Mouse (Mus musculus) heart, embryonic 12.5 days (tissue): Measurements from ENCODE around the gene Borcs6. TPM values are rescaled to one million over a fixed set of nuclear protein-coding genes. Genes with fewer than 3 reads are reported as not detected.
"Not testable (repeated sequence)": the region's sequence is repeated elsewhere in the genome, so short reads cannot be mapped to it uniquely, and the experiment has no call there.

Source experiments
- ATAC-seq: fragments of 200-750 bp; cut with Nextera tagmentation; 2 replicates; pipeline ENCODE4 v1.8.0; 2017; ENCODE audit warnings: moderate TSS enrichment, moderate library complexity; ENCODE audit not compliant: insufficient number of reproducible peaks, low FRiP score
- H3K27ac ChIP-seq: fragments of 300-500 bp; sonication (generic); 2 replicates; pipeline ENCODE4 v1.5.1; 2016; ENCODE audit warnings: mild to moderate bottlenecking, moderate library complexity; ENCODE audit not compliant: poor library complexity, severe bottlenecking
- H3K27me3 ChIP-seq: fragments of 300-500 bp; sonication (generic); replicated peaks from 2 replicates; pipeline ENCODE4 v1.6.1; 2016; ENCODE audit warnings: mild to moderate bottlenecking, moderate library complexity
- H3K36me3 ChIP-seq: fragments of 300-500 bp; sonication (generic); 2 replicates; pipeline ENCODE4 v1.6.1; 2016; ENCODE audit warnings: mild to moderate bottlenecking, moderate library complexity
- H3K4me1 ChIP-seq: fragments of 300-500 bp; sonication (generic); replicated peaks from 2 replicates; pipeline ENCODE4 v1.6.1; 2016; ENCODE audit warnings: mild to moderate bottlenecking
- H3K4me2 ChIP-seq: fragments of 300-500 bp; sonication (generic); 2 replicates; pipeline ENCODE4 v1.6.1; 2016; ENCODE audit warnings: mild to moderate bottlenecking, moderate library complexity
- H3K4me3 ChIP-seq: fragments of 300-500 bp; sonication (generic); 2 replicates; pipeline ENCODE4 v1.5.1; 2016; ENCODE audit warnings: mild to moderate bottlenecking
- H3K9ac ChIP-seq: fragments of 300-500 bp; sonication (generic); 2 replicates; pipeline ENCODE4 v1.6.1; 2016; ENCODE audit warnings: mild to moderate bottlenecking, moderate library complexity
- H3K9me3 ChIP-seq: fragments of 300-500 bp; sonication (generic); replicated peaks from 2 replicates; pipeline ENCODE4 v1.6.1; 2016; ENCODE audit warnings: mild to moderate bottlenecking, moderate library complexity
- WGBS: fragments of 180-500 bp; shearing (Covaris S2); methylation state at CpG from one replicate; pipeline ENCODE4 v1.1.7; 2016; 5-methylcytosine and 5-hydroxymethylcytosine counted together
- polyA plus RNA-seq: library from polyadenylated mRNA; unstranded; fragments of >200 nt; fragmentation: Nextera tagmentation; extraction: Ambion mirVana; gene quantifications from 2 replicates; pipeline ENCODE4 v1.2.1, GENCODE M21; 2016

Gene Borcs6
- polyA plus RNA-seq = 10.7 and 13.6 TPM in 2 replicates

GRCm38 (mm10) chr11:69059357-69059974, at the start of gene Borcs6:
Gene Borcs6 (plus strand): TSS chr11:69059717.
- H3K4me3 ChIP-seq = peak within 1 kb of the TSS; percentile 79
- ATAC-seq = peak; percentile 92
- H3K4me2 ChIP-seq = peak within 1 kb of the TSS; percentile 94
- under 1% methylated on average over 64 of the region's 64 CpGs for WGBS
- H3K27me3 ChIP-seq = no peaks in the 10 kb centered on the region
- H3K4me1 ChIP-seq = peaks cover 24% of the 10 kb centered on the region
- no peaks in the 10 kb centered on the region for H3K9me3 ChIP-seq
- H3K27ac ChIP-seq = peak within 1 kb of the TSS; percentile 95
- H3K9ac ChIP-seq = peak within 1 kb of the TSS; percentile 86
- H3K36me3 ChIP-seq = no peaks in the 10 kb centered on the region

DNA sequence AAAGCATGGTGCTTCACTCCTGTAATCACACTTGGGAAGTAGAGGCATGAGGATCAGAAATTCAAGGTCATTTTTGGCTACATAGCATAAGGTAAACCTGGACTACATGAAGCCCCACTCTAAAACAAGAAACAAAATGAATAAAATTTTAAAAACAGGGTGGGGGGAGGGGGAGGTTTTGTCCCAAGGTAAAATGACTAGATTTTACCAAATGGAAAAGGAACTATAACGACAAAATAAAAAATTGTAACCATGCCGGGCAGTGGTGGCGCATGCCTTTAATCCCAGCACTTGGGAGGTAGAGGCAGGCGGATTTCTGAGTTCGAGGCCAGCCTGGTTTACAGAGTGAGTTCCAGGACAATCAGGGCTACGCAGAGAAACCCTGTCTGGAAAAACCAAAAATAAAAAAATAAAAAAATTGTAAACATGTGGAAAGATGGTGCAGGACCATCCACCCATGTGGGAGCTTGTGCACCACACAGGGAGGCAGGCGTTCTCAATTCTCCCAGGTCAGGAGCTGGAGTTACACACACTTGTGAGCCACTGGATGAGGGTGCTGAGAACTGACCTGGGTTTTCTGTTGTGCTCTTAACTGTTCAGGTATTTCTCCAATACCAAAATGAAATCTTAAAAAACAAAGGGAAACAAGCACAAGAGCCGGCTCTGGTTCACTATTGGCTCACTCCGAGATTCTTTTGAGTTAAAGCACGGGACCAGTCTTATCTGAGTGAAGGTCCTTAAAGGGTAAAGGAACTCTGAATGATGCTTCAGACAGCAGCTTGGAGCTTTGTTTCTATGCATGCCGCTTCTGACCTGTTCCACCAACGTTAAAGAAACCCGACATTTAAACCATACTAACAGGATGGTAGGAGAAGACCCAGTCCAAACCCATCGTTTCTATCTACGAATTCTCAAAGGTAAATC, 48.9 kb upstream of the Borcs6 start:
- Histone ChIP-seq H3K27me3 (no peaks in the 10 kb centered on the region), H3K4me2 (peak overlapping the region; percentile 86), H3K27ac (peak overlapping the region; percentile 99), H3K4me3 (0 out of 2 replicates have a peak overlapping the region, but pooled peaks have one; percentile 2), H3K4me1 (peaks cover 12% of the 10 kb centered on the region), H3K9ac (no peak overlapping the region), H3K9me3 (no peaks in the 10 kb centered on the region), H3K36me3 (no peaks in the 10 kb centered on the region; the same call in 1 of the 2 replicates)
- no peak for ATAC-seq
- WGBS = 81% methylated on average over 15 of the region's 15 CpGs

GRCm38 (mm10) chr11:69011445-69011844, 48.1 kb upstream of the Borcs6 start:
- peak overlapping the region; percentile 86 for H3K4me2 ChIP-seq
- H3K4me3 ChIP-seq = peak overlapping the region; percentile 54
- H3K36me3 ChIP-seq, H3K9ac ChIP-seq, ATAC-seq, H3K9me3 ChIP-seq, H3K27me3 ChIP-seq: not testable (repeated sequence)
- H3K27ac ChIP-seq = peak overlapping the region; percentile 99
- H3K4me1 ChIP-seq = peaks cover 13% of the 10 kb centered on the region
- WGBS = 74% methylated on average over 2 of the region's 2 CpGs

DNA sequence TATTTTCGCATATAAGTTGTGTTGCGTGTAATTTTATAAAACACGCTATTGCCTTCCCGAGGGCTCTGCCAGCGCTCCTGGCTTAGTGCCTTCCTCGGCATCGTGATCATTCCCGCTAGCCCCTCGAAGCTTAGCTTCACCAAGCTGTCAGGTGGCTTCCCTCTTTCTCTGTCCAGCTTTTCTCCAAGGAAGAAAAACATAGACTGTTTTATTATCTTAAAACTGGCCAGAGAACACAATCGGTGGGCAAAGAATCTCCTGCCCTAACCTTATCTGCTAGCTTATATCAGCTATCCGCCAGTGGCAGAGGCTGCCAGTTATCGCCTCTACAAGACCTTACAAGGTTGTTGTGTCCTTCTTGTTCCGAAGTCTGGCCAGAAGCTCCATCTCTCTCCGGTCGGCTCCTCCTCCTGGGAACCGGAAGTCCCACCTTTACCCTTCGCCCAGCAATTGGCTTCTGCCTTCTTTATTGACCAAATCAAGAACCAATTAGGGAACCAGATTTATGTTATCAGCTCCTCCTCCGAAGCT, 47.4 kb upstream of the Borcs6 start:
- peak overlapping the region; percentile 86 for H3K4me2 ChIP-seq
- peak overlapping the region; percentile 54 for H3K4me3 ChIP-seq
- no peaks in the 10 kb centered on the region for H3K36me3 ChIP-seq
- peaks cover 20% of the 10 kb centered on the region for H3K4me1 ChIP-seq
- WGBS = 1% methylated on average over 18 of the region's 18 CpGs
- no peaks in the 10 kb centered on the region for H3K9me3 ChIP-seq
- peak overlapping the region; percentile 84 for H3K9ac ChIP-seq
- H3K27ac ChIP-seq = peak overlapping the region; percentile 99
- ATAC-seq = peak; percentile 71
- no peaks in the 10 kb centered on the region for H3K27me3 ChIP-seq

DNA sequence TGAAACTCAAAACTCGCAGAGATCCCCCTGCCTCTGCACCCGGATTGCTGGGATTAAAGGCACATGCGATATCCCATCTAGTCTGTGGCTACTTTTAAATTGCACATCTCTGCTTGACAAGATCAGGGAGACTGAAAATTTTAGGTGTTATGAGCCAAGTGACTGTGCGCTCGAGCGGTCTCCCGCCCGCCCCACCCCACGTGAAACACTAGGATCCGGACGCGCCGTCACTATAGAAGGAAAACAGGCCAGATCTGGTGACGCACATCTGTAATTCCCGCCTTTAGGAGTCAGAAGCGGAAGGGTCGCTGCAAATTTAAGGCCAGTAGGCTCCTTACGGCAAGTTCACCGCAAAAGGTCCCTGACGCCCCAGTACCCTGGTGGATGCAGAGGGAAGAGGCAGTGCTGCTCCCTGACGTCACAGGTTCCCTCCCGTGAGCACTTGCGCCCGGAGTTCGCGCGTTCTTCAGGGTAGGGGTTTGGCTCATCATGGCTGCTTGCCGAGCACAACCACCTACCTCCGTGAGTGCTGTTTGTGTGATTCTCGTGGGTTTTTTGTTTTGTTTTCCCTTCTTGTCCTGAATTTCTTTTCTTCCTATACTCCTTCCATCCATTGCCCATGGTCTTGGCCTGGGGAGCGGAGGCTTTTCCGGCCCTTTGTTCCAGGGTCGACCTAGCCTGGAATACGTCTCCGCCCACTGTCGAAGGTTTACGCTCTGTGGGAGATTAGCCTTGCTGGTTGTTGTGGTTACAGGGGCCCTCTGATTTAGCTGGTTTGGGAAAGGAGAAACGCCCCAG, 43.7 kb upstream of the Borcs6 start, which contains the start of gene Ctc1:
TSS of gene Ctc1 (plus strand) at position 268 of the 798 bp plus-strand sequence.
- Histone ChIP-seq H3K9ac (peak within 1 kb of the TSS; percentile 80), H3K27ac (peak within 1 kb of the TSS; percentile 80), H3K27me3 (no peaks in the 10 kb centered on the region), H3K9me3 (no peaks in the 10 kb centered on the region), H3K4me2 (peak within 1 kb of the TSS; percentile 75), H3K36me3 (peaks cover under 1% of the 10 kb centered on the region), H3K4me1 (peaks cover 13% of the 10 kb centered on the region), H3K4me3 (peak within 1 kb of the TSS; percentile 60)
- ATAC-seq = peak; percentile 94
- WGBS = 2% methylated on average over 38 of the region's 38 CpGs

DNA sequence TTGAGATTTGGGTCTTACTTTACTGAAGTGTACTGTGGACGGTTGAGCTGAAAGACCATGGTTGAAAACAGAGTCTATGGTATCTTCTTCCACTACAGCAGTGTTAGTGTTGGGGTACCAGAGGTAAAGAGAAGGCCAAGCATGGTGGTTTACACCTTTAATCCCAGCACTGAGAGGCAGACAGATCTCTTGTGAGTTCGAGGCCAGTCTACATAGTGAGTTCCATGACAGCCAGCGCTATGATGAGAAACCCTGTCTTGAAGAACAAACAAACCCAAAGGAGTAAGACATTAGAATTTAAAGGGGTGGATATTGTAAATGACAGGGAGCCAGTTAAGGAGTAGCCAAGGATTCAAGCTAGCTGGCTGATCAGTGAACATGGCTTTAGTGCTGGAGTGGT, 42.8 kb upstream of the Borcs6 start:
- Histone ChIP-seq H3K4me2 (peak overlapping the region; percentile 75), H3K4me1 (peaks cover 8% of the 10 kb centered on the region), H3K4me3 (peak overlapping the region; percentile 60), H3K27ac (peak overlapping the region; percentile 80; the same call in 1 of the 2 replicates), H3K27me3 (no peaks in the 10 kb centered on the region), H3K9me3 (no peaks in the 10 kb centered on the region), H3K36me3 (peaks cover 8% of the 10 kb centered on the region), H3K9ac (peak overlapping the region; percentile 80)
- ATAC-seq = no peak
- WGBS = 64% methylated on average over 3 of the region's 3 CpGs

- ATAC-seq = no peak
- Histone ChIP-seq H3K9ac (no peak overlapping the region), H3K9me3 (no peaks in the 10 kb centered on the region), H3K27me3 (no peaks in the 10 kb centered on the region), H3K36me3 (peaks cover 45% of the 10 kb centered on the region), H3K4me2 (no peak overlapping the region), H3K4me1 (peaks cover 8% of the 10 kb centered on the region), H3K27ac (no peak overlapping the region), H3K4me3 (no peak overlapping the region)
Measured at GRCm38 (mm10) chr11:69020691-69021090, 38.8 kb upstream of the Borcs6 start.

GRCm38 (mm10) chr11:69026562-69026961, 33.0 kb upstream of the Borcs6 start:
- Histone ChIP-seq H3K27me3 (no peaks in the 10 kb centered on the region), H3K4me1 (no peaks in the 10 kb centered on the region), H3K36me3 (peaks cover 98% of the 10 kb centered on the region), H3K9ac (no peak overlapping the region), H3K9me3 (no peaks in the 10 kb centered on the region), H3K4me3 (no peak overlapping the region), H3K27ac (no peak overlapping the region), H3K4me2 (no peak overlapping the region)
- WGBS = 88% methylated on average over 3 of the region's 3 CpGs
- ATAC-seq = no peak

GRCm38 (mm10) chr11:69028805-69029204, 30.7 kb upstream of the Borcs6 start:
- H3K27ac ChIP-seq = no peak overlapping the region
- H3K4me3 ChIP-seq = no peak overlapping the region
- no peaks in the 10 kb centered on the region for H3K9me3 ChIP-seq
- H3K4me2 ChIP-seq = no peak overlapping the region
- ATAC-seq = no peak
- peaks cover 96% of the 10 kb centered on the region for H3K36me3 ChIP-seq
- H3K9ac ChIP-seq = no peak overlapping the region
- 77% methylated on average over 2 of the region's 2 CpGs for WGBS
- H3K27me3 ChIP-seq = no peaks in the 10 kb centered on the region
- H3K4me1 ChIP-seq = no peaks in the 10 kb centered on the region

DNA sequence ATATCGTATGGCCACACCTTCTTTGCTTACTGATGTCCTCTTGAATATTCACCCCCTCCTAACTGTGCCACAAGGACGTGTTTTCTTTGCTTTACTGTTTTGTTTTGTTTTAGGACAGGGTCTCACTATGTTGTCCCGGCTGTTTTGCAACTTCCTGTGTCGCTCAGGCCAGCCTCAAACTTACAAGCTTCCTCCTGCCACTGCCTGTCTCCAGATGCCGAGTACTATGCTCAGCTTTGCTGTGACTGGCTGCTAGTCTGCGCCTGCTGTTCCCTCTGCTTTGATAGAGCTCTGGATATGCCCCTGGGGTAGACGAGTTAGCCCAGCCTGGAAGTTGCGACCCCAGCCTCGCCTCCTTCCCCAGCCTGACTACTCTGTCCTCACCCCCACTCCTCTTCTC, 26.0 kb upstream of the Borcs6 start:
- H3K4me3 ChIP-seq = no peak overlapping the region
- no peaks in the 10 kb centered on the region for H3K27me3 ChIP-seq
- no peak for ATAC-seq
- peaks cover 17% of the 10 kb centered on the region for H3K4me1 ChIP-seq
- H3K27ac ChIP-seq = no peak overlapping the region
- H3K9ac ChIP-seq = no peak overlapping the region
- no peak overlapping the region for H3K4me2 ChIP-seq
- H3K9me3 ChIP-seq = no peaks in the 10 kb centered on the region
- WGBS = 75% methylated on average over 9 of the region's 9 CpGs
- peaks cover 77% of the 10 kb centered on the region for H3K36me3 ChIP-seq
